Mouse (Mus musculus) lung, adult 10 weeks (tissue): Measurements from ENCODE around the gene Il5ra. TPM values are rescaled to one million over a fixed set of nuclear protein-coding genes. Genes with fewer than 3 reads are reported as not detected.

Experiments
- polyA plus RNA-seq: library from polyadenylated mRNA; stranded (reverse); fragments of 350-450 nt; fragmentation: Illumina TruSeq; extraction: RNeasy Lipid Tissue Mini Kit (QIAGEN cat#74804); gene quantifications from one replicate; pipeline ENCODE4 v1.2.3, GENCODE M21; 2014; ENCODE audit warnings: low read depth, low replicate concordance; ENCODE audit not compliant: insufficient read depth

Gene Il5ra
- polyA plus RNA-seq: 0.50 TPM

DNA sequence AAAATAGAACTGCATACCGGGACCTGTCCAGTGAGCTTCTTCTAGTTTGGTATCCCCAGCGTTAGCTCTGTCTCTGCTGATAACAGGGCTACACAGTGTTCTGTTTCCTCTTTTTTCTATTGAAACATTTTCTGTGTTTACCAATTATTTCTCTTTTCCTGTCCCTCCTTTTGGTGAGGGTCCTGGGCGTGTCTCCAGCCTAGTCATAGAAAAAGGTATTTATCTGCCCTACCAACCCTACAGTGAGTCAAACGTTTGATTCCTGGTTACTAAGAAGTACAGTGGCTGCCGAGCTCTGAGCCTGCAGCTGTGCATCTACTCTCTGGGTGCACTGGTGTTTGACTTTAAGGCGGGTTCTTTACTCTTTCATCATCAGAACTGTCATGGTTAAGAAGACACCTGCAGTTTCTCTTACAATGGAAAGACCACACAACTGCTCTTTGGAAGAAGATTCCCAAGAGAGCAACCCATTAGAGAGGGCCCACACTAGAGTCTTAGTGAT, at the start of gene Il5ra:
Gene Il5ra, minus strand, starts transcription at position 151 of the 502 bp plus-strand sequence.

DNA sequence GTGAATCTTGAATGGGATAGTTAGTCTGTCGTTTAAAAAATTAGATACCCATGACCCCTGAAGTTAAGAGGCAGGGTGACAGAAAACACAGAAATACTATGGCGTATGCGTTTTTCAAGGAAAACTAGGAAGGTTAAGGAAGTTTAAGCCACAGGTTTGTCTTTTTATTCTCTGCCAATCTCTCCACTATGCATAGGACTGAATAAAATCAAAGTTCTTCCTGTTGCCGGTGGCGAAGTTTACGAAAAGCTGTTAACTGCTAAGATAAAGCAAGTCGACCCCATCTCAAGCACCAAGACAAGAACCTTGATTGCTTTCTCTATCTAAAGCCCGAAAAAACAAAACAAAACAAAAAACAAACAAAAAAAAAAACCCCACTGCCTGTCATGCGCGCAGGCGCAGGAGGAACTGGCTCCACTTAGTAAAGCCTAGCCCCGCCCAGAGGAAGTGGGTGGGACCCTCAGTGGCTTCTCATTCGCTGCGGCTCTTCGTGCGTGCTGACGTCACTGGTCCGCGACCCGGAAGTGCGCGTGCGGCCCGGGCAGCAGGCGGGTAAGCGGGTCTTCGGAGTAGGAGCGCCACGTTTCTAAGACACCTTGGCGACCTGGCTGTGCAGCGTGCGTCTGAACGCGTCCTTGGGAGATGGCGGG, 19.9 kb upstream of the Il5ra start, which contains the start of gene Trnt1:
Gene Trnt1, plus strand, starts transcription at position 481 of the 650 bp plus-strand sequence.

Other genes starting within 250 kb of the Il5ra start
- 17.8 TPM for gene Trnt1, start 20.1 kb upstream of the Il5ra start, polyA plus RNA-seq
- gene Crbn, start 51.0 kb upstream of the Il5ra start, polyA plus RNA-seq: 18.4 TPM